Mouse (Mus musculus) retina, embryonic 14.5 days (tissue): Measurements from ENCODE around the gene Sctr.

Source experiments
- DNase-seq: peaks from one replicate; pipeline ENCODE4 v3.0.0-alpha.2; 2015; ENCODE audit warnings: low spot score

Gene Sctr

DNA sequence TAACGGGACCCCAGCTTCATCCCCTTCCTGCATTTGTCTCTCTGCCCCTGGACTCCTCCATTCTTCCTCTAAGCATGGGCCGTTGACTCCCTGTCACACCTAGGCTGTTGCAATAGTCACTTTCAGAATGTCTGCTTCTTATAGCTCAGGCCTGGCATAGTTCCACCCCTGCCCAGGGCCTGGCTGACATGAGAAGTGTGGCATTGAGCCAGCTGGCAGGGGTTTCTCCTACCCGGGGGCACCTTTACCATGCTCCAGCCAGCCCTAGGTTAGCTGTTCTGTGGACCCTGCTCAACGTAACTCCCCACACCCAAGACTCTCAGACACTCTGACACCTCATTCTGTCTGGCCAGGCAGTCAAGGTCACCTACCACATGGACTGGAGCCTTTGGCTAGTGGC, 21.0 kb downstream of the Sctr start:
- no peak for DNase-seq

DNA sequence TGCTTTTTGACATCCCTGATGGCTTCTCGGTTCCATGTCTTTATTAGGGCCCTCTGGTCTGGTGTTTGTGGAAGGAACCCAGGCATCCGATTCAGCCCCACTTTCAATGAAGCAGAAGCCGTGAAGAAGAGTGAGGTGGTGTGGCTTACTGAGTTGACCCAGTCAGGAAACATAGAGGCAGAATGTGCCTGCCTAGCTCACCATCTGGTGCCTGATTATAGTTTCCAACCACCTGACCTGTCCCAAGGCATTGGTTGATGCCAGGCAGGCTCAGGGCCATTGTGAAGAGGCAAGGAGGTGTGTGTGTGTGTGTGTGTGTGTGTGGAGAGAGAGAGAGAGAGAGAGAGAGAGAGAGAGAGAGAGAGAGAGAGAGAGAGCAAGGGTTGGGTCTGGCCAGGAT, 23.8 kb downstream of the Sctr start:
- no peak for DNase-seq

DNA sequence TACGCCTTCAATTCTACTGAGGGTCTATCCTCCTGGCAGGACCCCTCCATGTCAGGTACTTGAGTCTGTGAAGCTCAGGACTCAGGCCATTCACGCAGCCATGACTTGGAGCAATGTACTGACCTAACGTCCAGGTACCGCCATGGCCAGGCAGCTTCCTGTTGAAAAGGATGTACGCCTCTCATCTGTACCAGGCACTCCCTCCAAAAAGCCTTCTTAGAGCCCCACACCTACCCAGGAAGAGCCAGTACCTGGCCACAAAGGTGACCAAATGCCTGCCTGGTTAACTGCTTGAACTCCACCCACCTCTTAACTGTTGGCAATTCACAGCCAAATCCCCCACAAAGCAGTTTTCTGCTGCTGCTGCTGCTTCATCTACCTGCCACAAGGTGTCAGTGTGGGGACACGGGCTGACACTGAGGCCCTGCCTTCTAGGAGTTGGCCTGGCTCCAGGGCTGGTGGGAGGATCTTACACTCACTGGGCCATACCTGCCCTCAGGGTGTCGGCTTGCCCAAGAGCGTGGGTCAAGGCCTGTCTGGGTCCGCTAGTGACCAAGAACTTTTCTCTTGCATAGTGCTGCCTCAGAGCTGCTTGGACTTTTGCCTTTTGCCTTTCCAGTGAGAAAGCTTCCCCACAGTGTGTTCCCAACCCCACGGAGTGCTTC, 26.2 kb downstream of the Sctr start:
- peak; percentile 82 for DNase-seq

DNA sequence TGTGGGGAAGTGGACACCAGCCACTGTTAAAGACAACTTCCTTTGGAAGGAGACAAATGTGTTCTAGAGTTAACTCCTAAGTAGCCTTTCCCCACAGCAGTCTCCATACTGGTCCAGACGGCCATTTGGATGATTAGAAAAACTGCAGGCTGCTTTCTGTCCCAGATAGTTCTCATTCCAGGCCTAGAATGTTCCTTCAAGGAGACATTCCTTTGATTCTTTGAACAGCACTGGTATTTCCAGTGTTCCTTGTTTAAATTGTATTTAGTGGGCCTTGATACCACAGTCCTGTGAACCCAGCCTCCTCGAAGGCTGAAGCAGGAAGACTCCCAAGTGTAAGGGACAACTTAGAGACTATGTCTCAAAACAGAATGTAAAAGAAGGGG, 26.8 kb downstream of the Sctr start:
- DNase-seq, result no peak

DNA sequence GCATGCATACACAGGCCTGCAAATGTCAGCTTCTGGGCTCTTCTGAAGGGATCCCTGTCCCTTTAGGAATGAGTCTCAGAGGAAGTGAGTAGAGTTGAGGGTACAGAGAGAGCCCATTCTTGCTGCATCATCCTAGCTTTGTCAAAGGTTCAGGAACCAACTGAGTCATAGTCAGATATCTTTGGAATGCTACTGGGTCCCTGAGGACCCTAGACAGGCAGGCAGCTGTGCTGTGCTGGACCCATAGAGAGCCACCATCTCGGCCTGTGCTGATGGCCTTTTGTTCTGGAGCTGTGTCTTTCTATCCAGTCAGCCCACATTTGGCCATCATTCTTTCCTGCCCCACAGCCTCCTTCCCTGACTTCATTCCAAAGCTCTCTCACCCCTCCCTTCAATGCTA, 28.1 kb downstream of the Sctr start:
- DNase-seq, result no peak

DNA sequence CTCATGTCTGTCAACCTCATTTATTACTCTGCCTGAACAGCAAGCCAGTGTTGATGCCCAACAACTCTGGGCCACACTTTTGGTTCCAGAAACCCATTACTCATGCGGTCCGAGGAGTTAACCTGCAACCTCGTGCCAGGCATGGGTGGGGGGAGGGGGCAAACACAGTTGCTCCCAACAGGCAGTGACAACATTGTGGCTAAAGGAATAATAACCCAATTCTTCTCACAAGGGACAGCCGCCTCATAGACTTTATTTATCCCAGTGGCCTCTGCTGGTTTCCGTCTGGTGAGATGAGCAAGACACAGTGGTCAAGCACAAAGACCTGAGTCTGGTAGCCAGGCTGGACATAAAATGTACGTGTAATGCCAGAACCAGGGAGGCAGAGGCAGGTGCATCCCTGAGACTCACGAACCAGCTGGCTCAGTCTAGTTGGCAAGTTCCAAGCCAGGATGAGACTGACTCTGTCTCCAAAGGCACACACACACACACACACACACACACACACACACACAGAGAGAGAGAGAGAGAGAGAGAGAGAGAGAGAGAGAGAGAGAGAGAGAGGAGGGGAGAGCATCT, 28.9 kb downstream of the Sctr start:
- no peak for DNase-seq

DNA sequence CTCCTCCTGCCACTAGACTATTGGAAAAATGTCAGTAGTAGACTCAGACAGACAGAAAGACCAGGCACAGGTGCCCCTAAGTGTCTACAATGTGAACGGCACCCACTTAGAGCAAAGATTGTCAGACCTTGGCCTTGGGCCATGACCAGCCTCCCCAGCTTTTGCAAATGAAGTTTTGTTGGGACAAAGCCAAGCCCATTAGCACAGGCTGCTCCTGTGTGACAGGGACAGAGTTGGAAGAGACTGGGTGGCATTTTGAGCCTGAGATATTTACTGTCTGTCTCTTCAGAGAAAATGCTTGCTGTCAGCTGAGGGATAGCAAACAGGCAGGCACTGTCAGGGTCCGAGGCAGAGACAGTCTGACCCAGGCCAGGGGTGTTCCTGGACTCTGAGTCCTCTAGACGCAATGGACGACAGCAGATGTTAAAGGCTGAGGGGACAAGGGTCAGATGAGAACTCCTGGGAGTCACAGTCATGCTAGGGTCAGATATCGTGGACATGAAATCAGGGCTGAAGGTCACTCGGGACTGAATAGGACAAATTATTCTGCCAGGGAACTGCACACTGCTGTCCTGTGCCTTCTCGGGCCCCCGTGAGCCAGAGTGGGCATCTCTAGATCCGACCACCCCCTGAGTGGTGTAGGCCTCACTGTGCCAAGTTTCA, 30.5 kb downstream of the Sctr start:
- DNase-seq, result no peak

DNA sequence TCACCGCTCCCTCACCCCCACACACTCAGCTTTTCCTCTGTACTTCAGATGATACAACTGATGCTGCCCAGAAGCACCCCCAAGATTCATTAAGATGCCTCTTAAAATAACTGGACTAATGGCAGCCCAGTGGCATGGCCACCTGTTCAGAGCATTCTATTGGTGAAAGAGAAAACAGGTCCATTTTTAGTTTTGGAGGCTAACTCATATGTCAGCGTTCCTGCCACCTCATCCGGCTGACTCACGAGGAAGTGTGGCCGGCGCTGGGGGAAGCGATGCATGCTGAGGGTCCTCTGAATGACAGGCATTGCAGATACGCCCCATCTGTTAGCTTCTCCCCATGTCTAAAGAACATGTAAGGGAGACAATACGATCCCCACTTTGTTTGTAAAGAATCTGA, 31.9 kb downstream of the Sctr start:
- no peak for DNase-seq

DNA sequence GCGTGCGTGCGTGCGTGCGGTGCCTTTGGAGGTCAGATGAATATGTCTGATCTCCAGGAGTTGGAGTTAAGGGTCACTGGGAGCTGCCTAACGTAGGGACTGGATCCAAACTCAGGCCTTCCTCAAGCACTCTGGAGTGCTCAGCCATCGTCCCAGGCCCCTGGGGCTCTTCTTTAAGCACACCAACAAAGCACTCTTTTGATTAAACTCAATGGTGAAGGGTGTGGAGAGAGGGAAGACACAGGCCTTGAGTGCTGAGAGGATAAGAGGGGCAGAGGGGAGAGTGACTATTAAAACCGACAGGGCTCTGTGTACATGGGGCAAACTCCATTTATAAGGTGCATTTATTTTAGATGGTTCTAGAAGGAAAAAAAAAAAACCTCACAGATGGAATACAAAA, 35.7 kb downstream of the Sctr start:
- no peak for DNase-seq

DNA sequence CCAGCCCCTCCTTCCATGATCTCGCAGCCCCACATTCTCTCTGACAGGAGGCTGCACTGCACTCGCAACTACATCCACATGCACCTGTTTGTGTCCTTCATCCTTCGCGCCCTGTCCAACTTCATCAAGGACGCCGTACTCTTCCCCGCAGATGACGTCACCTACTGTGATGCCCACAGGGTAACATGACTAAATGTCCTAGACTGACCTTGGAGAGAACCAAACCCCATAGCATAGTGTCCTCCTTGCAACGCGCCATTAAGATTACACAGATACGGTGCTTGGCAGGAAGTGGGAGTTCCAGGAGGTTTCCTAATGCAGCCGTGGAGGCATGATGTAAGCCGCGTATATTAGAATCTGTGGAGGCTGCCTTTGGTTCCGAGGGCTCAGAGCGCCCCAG, 37.9 kb downstream of the Sctr start:
- DNase-seq, result no peak

DNA sequence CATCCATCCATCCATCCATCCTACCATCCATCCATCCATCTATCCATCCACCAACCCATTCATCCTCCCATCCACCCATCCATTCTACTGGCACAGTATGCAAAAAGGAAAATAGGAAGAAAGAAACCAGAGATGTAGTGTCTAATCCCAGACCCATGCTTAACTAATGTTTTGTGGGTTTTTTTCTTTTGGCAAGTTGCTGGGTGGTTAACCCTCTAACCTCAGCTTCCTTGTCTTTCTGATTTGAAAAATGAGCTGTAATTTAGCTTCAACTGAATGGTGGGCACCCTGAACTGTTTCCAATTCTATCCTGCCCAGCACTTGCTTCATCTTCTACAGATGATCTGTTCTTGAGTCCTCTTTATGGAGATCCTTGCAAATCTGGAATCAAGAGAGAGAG, 40.6 kb downstream of the Sctr start:
- no peak for DNase-seq

DNA sequence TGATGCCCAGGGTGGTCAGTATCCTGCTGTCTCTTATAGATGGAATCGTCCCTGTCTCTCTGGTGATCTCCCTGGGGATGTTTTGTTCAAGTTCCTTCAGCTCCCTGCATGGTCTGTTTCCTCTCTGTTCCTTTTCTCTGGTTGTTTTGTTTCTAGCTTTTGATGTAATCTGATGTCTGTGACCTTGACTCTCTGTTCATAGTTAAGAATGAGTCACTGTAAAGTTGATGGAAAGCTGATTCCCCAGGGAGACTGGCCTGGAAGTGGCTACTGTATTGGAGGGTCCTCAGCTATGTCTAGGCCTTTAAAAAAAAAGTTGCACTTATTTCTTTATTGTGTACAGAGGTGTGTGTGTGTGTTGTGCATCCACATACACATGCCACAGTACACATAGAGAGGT, 44.4 kb downstream of the Sctr start:
- DNase-seq, result no peak

DNA sequence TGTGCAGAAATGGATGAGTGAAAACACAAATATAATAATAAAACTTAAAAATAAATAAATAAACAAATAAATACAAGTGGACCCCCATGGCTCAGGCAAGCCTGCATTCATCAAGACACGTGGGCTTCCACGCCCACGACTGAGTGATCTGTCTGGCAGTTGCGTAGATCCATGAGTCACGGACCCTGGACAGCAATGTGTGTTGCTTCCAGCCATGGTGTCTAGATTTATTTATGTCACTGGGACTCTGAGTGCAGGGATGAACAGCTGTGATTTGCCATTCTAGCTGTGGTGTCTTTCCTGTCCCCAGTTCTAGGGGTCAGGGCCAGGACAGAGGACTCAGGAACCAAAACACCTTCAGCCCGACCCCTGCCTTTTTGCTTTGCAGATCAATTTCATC, 48.3 kb downstream of the Sctr start:
- DNase-seq, result no peak

DNA sequence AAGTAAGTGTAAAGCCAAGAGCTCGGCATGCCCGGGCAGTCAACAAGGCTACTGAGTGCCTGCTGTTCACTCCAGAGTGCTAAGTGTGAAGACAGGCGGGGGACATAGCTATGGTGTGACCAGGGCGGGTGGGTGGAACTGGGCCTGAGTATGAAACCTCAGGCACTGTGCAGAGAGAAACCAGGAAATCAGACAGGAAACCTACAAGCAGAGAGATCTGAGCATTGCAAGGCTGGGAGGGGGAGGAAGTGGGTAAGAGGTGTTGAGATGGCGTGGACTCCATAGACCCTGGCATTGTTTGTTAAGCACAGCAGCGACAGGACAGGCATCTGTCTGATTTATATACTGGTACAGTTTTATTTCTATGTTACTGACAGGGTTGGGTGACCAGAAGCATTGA, 48.8 kb downstream of the Sctr start:
- no peak for DNase-seq

DNA sequence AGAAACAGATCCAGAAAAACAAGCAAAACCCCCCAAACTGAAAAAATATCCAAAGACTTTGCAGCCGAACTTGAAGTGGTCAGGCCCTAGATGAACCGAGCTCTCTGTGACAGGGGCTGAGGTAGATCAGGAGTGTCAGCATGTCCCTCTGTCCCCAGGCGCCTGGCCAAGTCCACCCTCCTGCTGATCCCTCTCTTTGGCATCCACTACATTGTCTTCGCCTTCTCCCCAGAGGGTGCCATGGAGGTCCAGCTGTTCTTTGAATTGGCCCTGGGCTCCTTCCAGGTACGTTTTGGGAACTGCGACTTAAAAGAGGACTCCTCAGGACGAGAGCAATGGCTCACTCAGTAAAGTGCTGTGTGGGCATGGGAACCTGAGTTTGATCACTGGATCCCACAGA, 49.5 kb downstream of the Sctr start:
- DNase-seq, result no peak

DNA sequence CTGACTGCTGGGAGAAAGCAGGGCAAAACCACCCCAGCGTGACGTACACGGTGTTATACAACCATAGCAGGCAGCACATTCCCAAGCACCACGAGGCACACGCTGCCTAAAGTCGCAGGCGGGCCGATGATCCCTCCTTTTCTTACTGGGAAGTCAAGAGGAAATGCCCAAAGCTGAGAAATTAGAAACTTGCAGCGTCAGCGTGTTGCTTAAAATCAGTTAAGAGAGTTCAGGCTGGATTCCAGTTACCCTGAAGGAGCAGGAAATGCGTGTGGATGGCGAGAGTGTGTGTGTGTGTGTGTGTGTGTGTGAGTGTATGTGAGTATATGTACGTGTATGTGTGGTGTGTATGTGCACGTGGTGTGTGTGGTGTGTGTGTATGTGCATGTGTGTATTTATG, 50.4 kb downstream of the Sctr start:
- DNase-seq, result no peak

DNA sequence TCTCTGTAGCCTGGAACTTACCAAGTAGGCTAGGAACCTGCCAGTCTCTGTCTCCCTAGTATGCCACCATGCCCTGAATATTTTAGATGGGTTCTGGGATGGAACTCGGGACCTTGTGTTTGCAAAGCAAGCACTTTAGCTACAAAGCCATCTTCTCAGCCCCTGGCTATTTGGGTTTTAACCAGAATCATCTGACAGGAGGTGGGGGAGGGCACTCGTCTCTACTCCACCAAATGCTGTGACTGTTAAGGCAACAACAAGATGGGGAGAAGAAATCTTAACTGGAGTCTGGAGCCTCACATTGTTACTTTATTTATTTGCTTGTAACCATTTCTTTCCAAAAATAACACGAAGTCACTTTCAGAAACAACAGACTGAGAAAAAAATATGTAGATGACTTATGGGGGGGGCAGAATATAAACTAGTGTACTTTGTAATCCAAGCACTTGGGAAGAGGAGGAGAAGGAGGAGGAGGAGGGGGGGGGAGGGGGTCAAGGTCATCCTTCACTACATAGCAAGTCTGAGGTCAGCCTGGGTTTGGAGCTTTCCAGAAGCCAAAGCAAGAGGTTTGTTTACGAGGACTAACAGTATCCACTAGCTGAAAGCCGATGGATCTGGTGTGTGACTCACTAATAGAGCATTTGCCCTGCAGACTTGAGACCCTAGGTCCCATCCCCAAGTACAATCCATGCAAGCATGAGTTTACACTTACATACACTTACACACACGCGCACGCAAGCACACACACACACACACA, 51.2 kb downstream of the Sctr start:
- no peak for DNase-seq

DNA sequence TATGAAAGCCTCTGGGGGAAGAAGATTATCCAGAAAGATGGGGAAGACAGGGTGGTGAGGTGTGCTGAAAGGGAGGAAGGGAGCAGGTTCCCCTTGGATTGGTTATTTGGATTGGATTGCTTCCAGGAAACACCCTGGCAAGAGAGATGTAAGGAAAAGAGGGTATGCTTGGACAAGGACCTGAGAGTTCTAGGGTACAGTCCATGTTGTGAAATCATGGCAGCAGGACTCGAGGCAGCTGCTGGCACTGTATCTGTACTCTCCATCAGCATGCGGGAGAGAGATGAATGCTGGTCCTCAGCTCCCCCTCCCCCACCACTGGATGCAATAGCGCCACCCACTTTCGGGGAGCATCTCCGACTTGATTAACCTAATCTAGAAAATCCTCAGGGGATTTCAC, 54.0 kb downstream of the Sctr start:
- DNase-seq, result no peak

DNA sequence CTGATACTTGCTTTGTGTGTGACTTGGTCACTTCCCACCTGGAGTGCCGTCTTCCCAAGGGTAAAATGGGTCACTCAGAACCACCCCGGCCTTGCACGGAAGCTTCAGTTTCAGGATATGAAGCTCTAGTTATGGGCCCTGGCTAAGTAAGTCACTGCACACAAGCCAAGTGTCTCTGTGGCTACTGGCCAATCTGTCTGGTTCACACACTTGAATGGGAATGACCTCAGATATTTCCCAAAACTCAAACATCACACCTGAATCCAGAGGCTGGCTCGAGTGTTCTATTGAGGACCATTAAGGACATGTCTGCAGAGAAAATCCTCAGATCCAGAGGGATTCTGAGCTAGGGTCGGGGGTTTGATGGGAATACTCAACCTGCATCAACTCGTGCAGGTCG, 55.5 kb downstream of the Sctr start:
- DNase-seq, result no peak

DNA sequence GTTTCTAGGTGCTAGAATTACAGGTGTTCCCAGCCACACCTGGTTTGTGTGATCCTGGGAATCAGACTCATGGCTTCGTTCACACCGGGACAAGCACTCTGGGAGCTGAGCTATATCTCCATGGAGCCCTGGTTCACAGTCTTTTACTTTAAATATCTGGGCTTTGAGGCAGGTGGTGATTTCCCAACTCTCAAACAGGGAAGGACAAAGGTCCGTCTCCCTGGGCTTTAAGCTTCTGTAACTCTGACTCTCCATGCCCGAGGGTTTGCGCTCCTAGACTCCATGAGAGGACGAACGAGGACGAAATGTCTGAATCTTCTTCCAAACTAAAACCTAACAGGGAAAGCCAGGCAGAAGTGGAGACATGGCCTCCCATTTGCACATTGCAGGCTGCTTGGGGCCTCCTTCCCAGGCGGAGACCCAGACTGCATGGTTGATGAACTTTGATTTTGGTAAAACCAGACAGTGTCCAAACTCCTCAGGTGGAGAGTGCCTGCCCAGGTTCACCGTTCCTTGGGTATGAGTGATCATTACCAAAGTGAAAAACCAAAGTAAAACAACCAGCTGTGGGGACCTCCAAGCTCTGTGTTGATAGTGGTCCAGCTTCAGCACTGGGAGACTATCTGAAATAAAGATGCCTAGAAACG, 57.5 kb downstream of the Sctr start:
- no peak for DNase-seq

DNA sequence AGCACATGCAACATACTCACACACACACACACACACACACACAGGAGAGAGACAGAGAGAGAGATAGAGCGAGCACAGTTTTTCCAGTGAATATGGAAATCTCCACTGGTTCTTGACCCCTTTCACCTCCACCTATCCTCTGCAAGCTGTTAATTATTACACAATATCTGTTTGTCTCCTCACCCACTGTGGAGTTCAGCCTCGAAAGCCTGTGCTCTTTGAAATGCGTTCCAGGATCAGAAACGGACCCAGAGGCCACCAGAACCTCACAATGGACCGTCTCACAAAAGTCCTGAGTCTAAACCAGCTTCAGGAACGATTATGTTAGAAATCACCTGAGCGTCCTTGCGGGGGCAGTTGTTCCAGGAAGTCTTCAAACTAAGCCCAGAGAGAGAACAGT, 59.5 kb downstream of the Sctr start:
- no peak for DNase-seq

DNA sequence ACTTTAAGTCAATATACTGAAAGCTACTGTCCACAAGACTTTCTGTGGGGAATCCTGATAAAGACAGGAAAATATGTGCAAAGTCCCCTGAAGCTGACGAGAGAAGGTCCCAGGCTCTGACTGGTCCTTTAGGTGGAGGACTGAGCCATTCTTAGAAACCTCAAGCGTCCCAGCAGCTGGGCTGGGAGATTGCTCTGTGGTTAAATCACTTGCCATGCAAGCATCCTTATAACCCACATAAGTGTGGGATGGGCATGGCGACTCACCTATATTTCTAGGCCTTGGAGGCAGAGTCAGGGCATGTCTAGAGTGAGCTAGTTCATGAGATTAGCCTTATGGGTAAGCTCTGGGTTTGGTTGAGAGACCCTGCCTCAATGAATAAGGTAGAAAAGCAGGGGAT, 59.9 kb downstream of the Sctr start:
- DNase-seq, result no peak

DNA sequence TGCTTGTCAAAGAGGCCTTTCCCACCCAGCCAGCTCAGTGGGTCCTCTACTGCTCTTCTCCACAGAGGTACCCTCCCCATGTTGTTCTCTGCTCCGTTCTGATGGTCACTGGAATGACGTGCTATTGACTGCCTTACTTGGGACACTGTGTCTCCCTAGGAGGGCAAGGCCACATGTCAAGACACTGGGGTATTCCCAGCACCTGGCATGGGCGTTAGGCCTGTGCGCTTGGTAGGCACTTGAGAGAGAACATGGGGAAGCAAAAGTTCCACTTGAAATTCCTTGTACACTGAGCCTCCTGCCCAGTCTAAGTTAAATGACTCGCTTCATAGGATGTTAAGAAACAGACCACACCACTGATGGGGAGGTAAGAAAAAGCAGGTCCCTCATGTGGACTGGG, 62.4 kb downstream of the Sctr start:
- DNase-seq, result no peak
